Mouse (Mus musculus) small intestine, adult 2 months (tissue): Measurements from ENCODE around the gene Slc1a5. TPM values are rescaled to one million over a fixed set of nuclear protein-coding genes. Genes with fewer than 3 reads are reported as not detected.
A peak's percentile ranks its signal among the peaks of the same experiment; 100 is the strongest.

Source experiments
- H3K27ac ChIP-seq: fragments of 200-500 bp; 2 replicates; pipeline ENCODE4 v1.5.1; 2012; ENCODE audit warnings: low read depth, low read length, control low read depth, inconsistent platforms; ENCODE audit not compliant: insufficient read depth
- H3K27me3 ChIP-seq: fragments of 200-500 bp; 2 replicates; pipeline ENCODE4 v1.6.1; 2012; ENCODE audit warnings: mild to moderate bottlenecking, moderate library complexity, low read length, inconsistent platforms; ENCODE audit not compliant: control insufficient read depth, insufficient read depth
- H3K36me3 ChIP-seq: fragments of 200-500 bp; 2 replicates; pipeline ENCODE4 v1.6.1; 2012; ENCODE audit warnings: mild to moderate bottlenecking, low read length, control low read depth, inconsistent platforms; ENCODE audit not compliant: control insufficient read depth, insufficient read depth
- H3K4me1 ChIP-seq: fragments of 200-500 bp; 2 replicates; pipeline ENCODE4 v1.6.1; 2012; ENCODE audit warnings: low read length, inconsistent platforms, mixed read lengths; ENCODE audit not compliant: control insufficient read depth, insufficient read depth, insufficient read length
- H3K4me3 ChIP-seq: fragments of 200-500 bp; 2 replicates; pipeline ENCODE4 v1.5.1; 2012; ENCODE audit warnings: low read depth, mild to moderate bottlenecking, control low read depth, inconsistent platforms, low read length, moderate library complexity
- CTCF ChIP-seq: fragments of 200-500 bp; IDR thresholded peaks from 2 replicates; pipeline ENCODE4 v1.5.1; 2012; ENCODE audit warnings: low read depth, mild to moderate bottlenecking, control low read depth, inconsistent platforms, low read length, moderate library complexity, mixed read lengths; ENCODE audit not compliant: insufficient replicate concordance, insufficient read length; ENCODE audit errors: extremely low read depth
- POLR2A ChIP-seq: fragments of 200-500 bp; IDR thresholded peaks from 2 replicates; pipeline ENCODE4 v1.6.1; 2012; ENCODE audit warnings: low read depth, mild to moderate bottlenecking, control low read depth, inconsistent platforms, low read length, moderate library complexity
- WGBS: fragments of 180-500 bp; shearing (Covaris S2); methylation state at CpG from one replicate; pipeline ENCODE4 v1.1.7; 2018; 5-methylcytosine and 5-hydroxymethylcytosine counted together
- polyA plus RNA-seq: library from polyadenylated mRNA; depleted of rRNA; stranded (reverse); fragments of >200 nt; gene quantifications from 2 replicates; pipeline ENCODE4 v1.2.3, GENCODE M21; 2012; rRNA removed

Gene Slc1a5
- 37.8 and 43.5 TPM in 2 replicates for polyA plus RNA-seq

GRCm38 (mm10) chr7:16780825-16781554 is at the start of gene Slc1a5:
Gene Slc1a5 (plus strand): TSS chr7:16781340.
- H3K27me3 ChIP-seq: no peaks in the 10 kb centered on the region
- H3K36me3 ChIP-seq: no peaks in the 10 kb centered on the region
- WGBS: 3% methylated on average over 34 of the region's 34 CpGs
- peak within 1 kb of the TSS; percentile 90 for H3K4me3 ChIP-seq
- TF ChIP-seq CTCF (no peak), POLR2A (peak; percentile 99)
- peaks cover 17% of the 10 kb centered on the region; the same call in 1 of the 2 replicates for H3K4me1 ChIP-seq
- H3K27ac ChIP-seq: peak within 1 kb of the TSS; percentile 59; the same call in 1 of the 2 replicates

DNA sequence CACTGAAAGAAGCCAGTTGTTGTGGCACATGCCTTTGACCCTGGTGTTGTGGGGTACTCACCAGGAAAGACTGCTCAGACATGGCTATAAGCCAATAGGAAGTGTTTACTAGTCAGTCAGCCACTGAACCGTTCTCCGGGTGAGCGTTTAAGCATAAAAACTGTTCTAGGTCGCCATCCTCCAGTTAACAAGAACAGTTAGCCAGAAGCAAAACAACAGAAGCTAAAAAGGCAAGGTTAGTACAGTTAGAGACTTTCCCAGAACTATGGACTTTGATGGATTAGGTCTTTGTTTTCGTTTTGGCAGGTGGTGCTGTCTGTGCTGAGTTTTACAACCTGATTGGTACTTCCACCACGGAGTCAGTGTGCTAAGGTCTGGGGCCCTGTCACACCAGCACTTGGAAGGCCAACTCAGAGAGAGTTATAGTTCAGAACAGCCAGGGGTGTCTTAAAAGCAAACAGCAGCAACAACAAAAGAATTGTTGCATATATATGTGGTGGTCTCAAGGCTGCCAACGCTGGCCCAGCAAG is 49.2 kb upstream of the Slc1a5 start:
- no peak overlapping the region for H3K4me3 ChIP-seq
- WGBS: 17% methylated on average over 7 of the region's 7 CpGs
- peak overlapping the region; percentile 8; the same call in 1 of the 2 replicates for H3K27ac ChIP-seq
- no peaks in the 10 kb centered on the region for H3K36me3 ChIP-seq
- peaks cover 12% of the 10 kb centered on the region; the same call in 1 of the 2 replicates for H3K4me1 ChIP-seq
- TF ChIP-seq POLR2A: no peak
- TF ChIP-seq CTCF: no peak
- no peaks in the 10 kb centered on the region for H3K27me3 ChIP-seq

- no peaks in the 10 kb centered on the region for H3K36me3 ChIP-seq
- H3K27ac ChIP-seq: no peak overlapping the region
- H3K4me3 ChIP-seq: no peak overlapping the region
- H3K4me1 ChIP-seq: no peaks in the 10 kb centered on the region
- no peaks in the 10 kb centered on the region for H3K27me3 ChIP-seq
- TF ChIP-seq CTCF (no peak), POLR2A (no peak)
- 45% methylated on average over 10 of the region's 10 CpGs for WGBS
Measured at GRCm38 (mm10) chr7:16737606-16738072, 43.5 kb upstream of the Slc1a5 start.

GRCm38 (mm10) chr7:16738073-16738696 is 43.0 kb upstream of the Slc1a5 start, which contains the start of gene Ap2s1:
Gene Ap2s1 (plus strand): TSS chr7:16738410.
- WGBS: under 1% methylated on average over 34 of the region's 34 CpGs
- Histone ChIP-seq H3K4me1 (no peaks in the 10 kb centered on the region), H3K36me3 (peaks cover 3% of the 10 kb centered on the region; the same call in 1 of the 2 replicates), H3K27ac (no peak within 1 kb of the TSS), H3K27me3 (no peaks in the 10 kb centered on the region), H3K4me3 (peak within 1 kb of the TSS; percentile 74)
- TF ChIP-seq CTCF (no peak), POLR2A (peak; percentile 63; the same call in 1 of the 2 replicates)

DNA sequence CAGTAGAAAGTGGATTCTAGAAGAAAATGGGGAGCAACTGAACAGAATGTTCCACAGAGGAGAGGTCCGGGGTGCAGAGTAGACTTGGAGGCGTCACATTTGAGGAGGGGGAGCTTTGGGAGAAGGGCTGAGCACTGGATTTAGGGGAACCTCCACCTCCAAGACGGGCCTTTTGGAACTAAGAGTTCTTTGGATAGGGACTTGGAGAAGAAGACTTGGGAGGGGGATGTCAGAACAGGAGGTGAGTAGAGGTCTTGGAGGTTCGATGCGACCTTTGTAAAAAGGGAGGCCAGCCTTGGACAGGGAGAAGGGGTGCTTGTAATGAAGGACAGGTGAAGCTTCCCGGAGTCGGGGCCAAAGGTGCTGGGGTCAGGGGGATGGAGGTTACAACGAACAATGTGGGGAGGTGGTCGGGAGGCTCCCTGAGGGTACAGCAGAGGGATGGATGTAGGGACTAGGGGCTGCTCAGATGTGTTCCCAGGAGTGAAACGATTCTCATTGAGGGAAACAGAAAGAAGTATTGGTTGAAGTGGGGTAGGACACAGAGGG is 42.0 kb upstream of the Slc1a5 start:
- no peaks in the 10 kb centered on the region for H3K27me3 ChIP-seq
- peaks cover 9% of the 10 kb centered on the region; the same call in 1 of the 2 replicates for H3K36me3 ChIP-seq
- peak overlapping the region; percentile 74 for H3K4me3 ChIP-seq
- 38% methylated on average over 10 of the region's 10 CpGs for WGBS
- TF ChIP-seq CTCF (no peak), POLR2A (no peak)
- H3K27ac ChIP-seq: no peak overlapping the region
- H3K4me1 ChIP-seq: no peaks in the 10 kb centered on the region

DNA sequence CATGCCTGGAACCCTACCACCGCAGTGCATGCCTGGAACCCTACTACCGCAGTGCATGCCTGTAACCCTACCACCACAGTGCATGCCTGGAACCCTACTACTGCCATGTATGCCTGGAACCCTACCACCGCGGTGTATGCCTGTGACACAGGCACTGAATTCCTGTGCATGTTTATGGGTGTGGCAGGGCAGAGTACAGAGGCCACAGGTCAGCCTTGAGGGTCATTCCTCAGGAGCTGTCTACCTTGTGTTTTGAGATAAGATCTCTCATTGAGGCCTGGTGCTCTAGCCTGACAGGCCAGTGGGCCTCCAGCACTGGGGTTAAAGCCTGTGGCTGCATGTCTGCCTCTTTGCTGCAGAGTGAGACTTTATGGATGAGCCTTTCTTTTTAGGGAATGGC is 35.8 kb upstream of the Slc1a5 start:
- 64% methylated on average over 4 of the region's 4 CpGs for WGBS
- Histone ChIP-seq H3K4me1 (peaks cover 8% of the 10 kb centered on the region; the same call in 1 of the 2 replicates), H3K4me3 (no peak overlapping the region), H3K27ac (no peak overlapping the region), H3K36me3 (peaks cover 43% of the 10 kb centered on the region), H3K27me3 (no peaks in the 10 kb centered on the region)
- TF ChIP-seq CTCF (no peak), POLR2A (no peak)

- Histone ChIP-seq H3K4me3 (no peak overlapping the region), H3K27ac (no peak overlapping the region), H3K4me1 (peaks cover 8% of the 10 kb centered on the region; the same call in 1 of the 2 replicates), H3K27me3 (no peaks in the 10 kb centered on the region), H3K36me3 (peaks cover 43% of the 10 kb centered on the region)
- 63% methylated on average over 3 of the region's 3 CpGs for WGBS
- TF ChIP-seq CTCF: peak; percentile 39; the same call in 1 of the 2 replicates
- no peak for TF ChIP-seq POLR2A
Measured at GRCm38 (mm10) chr7:16746093-16746492, 35.0 kb upstream of the Slc1a5 start.
